Mouse (Mus musculus): Measurements from ENCODE around the gene Lrrc49. TPM values are rescaled to one million over a fixed set of nuclear protein-coding genes. Genes with fewer than 3 reads are reported as not detected.

Lrrc49 gene
- polyA plus RNA-seq, 1 experiment from 2014 or later, result 16.8 TPM

GRCm38 (mm10) chr9:60527051-60527450, 160.9 kb downstream of the Lrrc49 start:
- 56% methylated on average over 5 of the region's 5 CpGs for WGBS
- Histone ChIP-seq H3K9ac (no peak overlapping the region), H3K9me3 (replicated peaks) (no peaks in the 10 kb centered on the region), H3K4me2 (no peak overlapping the region), H3K36me3 (no peaks in the 10 kb centered on the region), H3K4me3 (replicated peaks) (no peak overlapping the region), H3K4me1 (peaks cover 42% of the 10 kb centered on the region), H3K27me3 (peaks cover 5% of the 10 kb centered on the region; the same call in 1 of the 2 replicates), H3K27ac (no peak overlapping the region)
- no peak for ATAC-seq (replicated peaks; ENCODE audit: low FRiP score)

- Histone ChIP-seq H3K9ac (no peak overlapping the region), H3K36me3 (no peaks in the 10 kb centered on the region), H3K4me3 (replicated peaks) (no peak overlapping the region), H3K27me3 (peaks cover 5% of the 10 kb centered on the region), H3K9me3 (replicated peaks) (no peaks in the 10 kb centered on the region), H3K4me1 (peaks cover 48% of the 10 kb centered on the region), H3K4me2 (no peak overlapping the region), H3K27ac (no peak overlapping the region)
- ATAC-seq (replicated peaks; ENCODE audit: low FRiP score), result no peak
- 60% methylated on average over 5 of the region's 5 CpGs for WGBS
Measured at GRCm38 (mm10) chr9:60526195-60526594, 161.8 kb downstream of the Lrrc49 start.

DNA sequence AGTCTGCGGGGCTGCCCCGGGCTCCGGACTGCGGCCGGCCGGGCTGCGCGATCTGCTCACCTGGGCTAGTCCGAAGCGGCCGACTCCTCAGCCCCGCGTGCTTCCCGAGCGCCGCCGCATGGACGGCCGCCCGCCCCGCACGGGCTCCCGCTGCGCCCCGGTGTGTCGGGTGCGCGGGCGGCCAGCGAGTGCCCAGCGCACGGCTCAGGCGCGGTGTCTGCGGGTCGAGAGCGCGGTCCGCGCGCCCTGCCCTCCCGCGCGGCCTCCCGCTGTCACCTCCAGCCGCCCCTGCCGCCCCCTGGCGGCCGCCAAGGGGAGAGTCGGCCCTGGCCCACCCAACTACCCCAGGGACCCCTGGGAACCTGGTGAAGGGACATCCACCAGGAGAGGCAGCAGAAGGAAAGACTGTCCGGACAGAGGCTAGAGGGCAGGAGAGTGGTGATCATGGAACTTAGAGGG, 166.1 kb downstream of the Lrrc49 start, which contains the start of gene Thsd4:
TSS of gene Thsd4 (minus strand) at position 241 of the 459 bp plus-strand sequence.
- ATAC-seq (replicated peaks; ENCODE audit: low FRiP score), result peak; percentile 68
- Histone ChIP-seq H3K9me3 (replicated peaks) (no peaks in the 10 kb centered on the region), H3K36me3 (no peaks in the 10 kb centered on the region), H3K27ac (peak within 1 kb of the TSS; percentile 67), H3K4me2 (peak within 1 kb of the TSS; percentile 82), H3K27me3 (peaks cover 11% of the 10 kb centered on the region), H3K4me3 (replicated peaks) (peak within 1 kb of the TSS; percentile 61), H3K4me1 (peaks cover 77% of the 10 kb centered on the region), H3K9ac (peak within 1 kb of the TSS; percentile 65)
- under 1% methylated on average over 49 of the region's 51 CpGs for WGBS

GRCm38 (mm10) chr9:60521143-60521542, 166.8 kb downstream of the Lrrc49 start:
- H3K27ac ChIP-seq, result no peak overlapping the region; the same call in 1 of the 2 replicates
- H3K9ac ChIP-seq, result peak overlapping the region; percentile 65
- H3K27me3 ChIP-seq, result peaks cover 11% of the 10 kb centered on the region
- H3K4me1 ChIP-seq, result peaks cover 78% of the 10 kb centered on the region
- 0 out of 2 replicates have a peak, but pooled peaks cover 4% of the 10 kb centered on the region for H3K36me3 ChIP-seq
- no peaks in the 10 kb centered on the region for H3K9me3 ChIP-seq (replicated peaks)
- H3K4me2 ChIP-seq, result peak overlapping the region; percentile 82
- 27% methylated on average over 5 of the region's 5 CpGs for WGBS
- H3K4me3 ChIP-seq (replicated peaks), result peak overlapping the region; percentile 61
- ATAC-seq (replicated peaks; ENCODE audit: low FRiP score), result no peak

- Histone ChIP-seq H3K9ac (no peak overlapping the region), H3K27ac (peak overlapping the region; percentile 37; the same call in 1 of the 2 replicates), H3K36me3 (peaks cover 10% of the 10 kb centered on the region), H3K9me3 (replicated peaks) (no peaks in the 10 kb centered on the region), H3K4me2 (peak overlapping the region; percentile 82), H3K4me1 (peaks cover 64% of the 10 kb centered on the region), H3K27me3 (peaks cover 11% of the 10 kb centered on the region), H3K4me3 (replicated peaks) (peak overlapping the region; percentile 61)
- 21% methylated on average over 3 of the region's 3 CpGs for WGBS
- no peak for ATAC-seq (replicated peaks; ENCODE audit: low FRiP score)
Measured at GRCm38 (mm10) chr9:60519601-60520000, 168.4 kb downstream of the Lrrc49 start.

Other genes starting within 250 kb of the Lrrc49 start
- 29.7 and 31.0 TPM in 2 replicates for gene Thsd4, start 166.1 kb downstream of the Lrrc49 start, polyA plus RNA-seq (2015; fragmentation: Nextera tagmentation; extraction: Ambion mirVana)
- gene Larp6, start 24.8 kb upstream of the Lrrc49 start, polyA plus RNA-seq (2015; fragmentation: Nextera tagmentation; extraction: Ambion mirVana), result 1.6 and 1.7 TPM in 2 replicates
- gene Uaca, start 106.4 kb upstream of the Lrrc49 start, polyA plus RNA-seq (2015; fragmentation: Nextera tagmentation; extraction: Ambion mirVana), result 33.5 and 36.2 TPM in 2 replicates